Mouse (Mus musculus): ENCODE measurements around the gene Zbtb20.

GRCm38 (mm10) chr16:43545261-43545660 lies 669.6 kb downstream of the Zbtb20 start:
- no peak for TF ChIP-seq CTCF (IDR thresholded peaks at IDR 0.05; ENCODE audit: borderline replicate concordance, insufficient read depth, low read length)
- no peak for TF ChIP-seq POLR2A (IDR thresholded peaks at IDR 0.05; ENCODE audit: low read depth, low read length)
